Mouse (Mus musculus): ENCODE measurements around the gene Slc25a21.

Gene Slc25a21

DNA sequence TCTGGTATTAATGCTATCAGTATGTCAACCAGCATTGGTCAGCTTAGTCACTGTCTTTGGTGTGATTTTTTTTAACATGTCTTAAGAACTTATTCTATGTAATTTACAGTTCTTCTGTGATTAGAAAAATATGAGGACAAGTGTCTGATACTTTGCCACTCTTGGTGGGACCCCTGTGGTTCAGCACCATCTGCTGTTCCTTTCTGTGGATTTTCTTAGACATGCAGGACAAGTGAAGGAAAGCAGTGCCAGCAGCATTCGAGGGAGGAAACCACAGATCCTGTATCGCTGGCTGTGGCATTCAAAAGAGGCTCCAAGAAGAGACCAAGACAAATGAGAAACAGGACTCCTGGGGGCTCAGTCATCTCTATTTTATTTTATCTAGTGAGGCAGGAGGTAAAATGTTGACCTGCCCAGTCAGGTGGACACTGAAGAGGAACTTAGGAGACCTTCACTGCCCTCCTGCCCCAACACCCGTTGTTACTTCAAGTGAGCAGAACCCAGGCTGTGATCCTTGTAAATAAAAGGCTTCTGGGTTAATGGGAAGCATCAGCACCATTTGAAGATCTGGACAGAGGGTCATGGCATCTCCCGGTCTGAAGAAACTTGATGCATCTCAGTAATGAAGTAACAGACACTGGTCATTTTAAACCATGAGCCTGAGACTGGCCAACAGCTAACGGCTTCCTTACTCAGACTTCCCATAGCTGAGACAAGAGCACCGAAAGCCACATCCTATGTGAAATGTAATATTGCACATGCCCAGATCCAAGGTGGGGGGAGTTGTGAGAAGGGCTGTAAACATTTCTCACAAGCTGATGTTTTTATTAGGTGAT is 306.2 kb downstream of the Slc25a21 start:
- DNase-seq (ENCODE audit: low spot score) = no peak

DNA sequence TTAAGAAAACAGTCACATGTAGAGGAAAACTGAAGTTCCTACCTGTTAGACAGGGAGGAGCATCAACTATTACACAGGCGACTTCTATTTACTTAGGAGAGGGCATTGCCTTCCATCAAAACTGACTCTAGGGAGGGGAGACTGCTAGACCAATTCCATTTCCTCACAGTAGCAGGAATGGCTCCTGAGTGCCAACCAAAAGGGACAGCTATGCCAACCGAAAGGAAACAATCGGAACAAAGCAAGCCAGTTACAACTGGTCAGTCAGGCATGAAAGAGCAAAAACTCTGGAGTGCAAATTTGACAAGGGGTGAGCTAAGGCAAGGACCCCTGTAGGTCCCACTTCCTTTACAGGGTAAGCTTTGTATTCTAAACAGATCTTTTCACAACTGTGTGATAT is 319.5 kb downstream of the Slc25a21 start:
- DNase-seq (ENCODE audit: low spot score) = no peak

DNA sequence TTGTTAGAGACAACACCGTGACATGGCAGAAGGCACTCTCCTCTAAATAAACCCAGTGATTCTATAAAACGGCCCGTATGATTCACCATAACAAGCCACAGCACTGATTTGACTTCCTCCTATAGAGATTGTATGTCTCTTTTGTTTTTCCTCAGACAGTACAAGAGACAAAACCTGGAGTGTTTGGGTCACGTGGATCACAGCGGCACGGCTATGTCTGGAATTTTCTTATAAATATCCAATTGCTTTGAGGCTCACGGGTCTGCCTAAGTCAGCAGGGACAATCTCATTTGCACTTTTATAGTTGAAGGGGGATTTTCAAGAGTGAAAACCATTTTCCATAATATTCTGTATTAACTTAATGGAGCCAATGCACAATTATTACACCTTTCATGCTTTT is 320.7 kb downstream of the Slc25a21 start:
- DNase-seq (ENCODE audit: low spot score) = no peak

DNA sequence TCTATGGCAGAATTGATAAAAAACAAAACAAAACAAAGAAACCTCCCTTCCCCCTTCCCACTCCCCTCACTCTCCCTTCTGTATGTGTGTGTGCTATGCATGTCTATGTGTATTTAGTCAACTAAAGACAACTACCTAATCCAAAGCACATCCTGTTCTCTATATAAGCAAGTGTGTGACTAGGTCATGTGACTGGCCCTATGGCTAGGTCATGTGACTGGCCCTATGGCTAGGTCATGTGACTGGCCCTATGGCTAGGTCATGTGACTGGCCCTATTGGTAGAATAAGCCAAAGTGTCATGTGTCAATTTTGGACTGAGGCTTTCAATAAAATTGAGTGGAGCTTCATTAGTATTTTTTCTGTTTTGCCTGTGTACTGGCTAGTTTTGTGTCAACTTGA is 324.1 kb downstream of the Slc25a21 start:
- no peak for DNase-seq (ENCODE audit: low spot score)

DNA sequence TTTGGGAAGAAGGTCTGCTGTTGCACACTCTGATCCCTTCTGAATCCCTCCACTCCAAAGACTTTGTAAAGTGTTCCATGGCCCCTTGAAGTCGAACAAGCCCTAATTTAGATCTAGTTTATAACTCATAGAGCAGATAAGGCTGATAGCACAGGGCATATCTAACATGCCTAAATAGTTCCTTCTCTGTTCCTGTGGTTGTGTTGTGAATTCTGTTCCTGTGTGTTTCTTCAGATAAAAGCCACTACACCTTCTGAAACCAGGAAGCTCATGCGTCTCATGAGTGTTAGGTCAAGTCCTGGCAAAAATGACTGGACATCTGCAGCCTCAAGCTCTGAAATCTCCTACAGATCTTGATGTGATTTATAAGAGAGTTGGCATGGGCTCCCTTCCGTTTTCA is 326.7 kb downstream of the Slc25a21 start:
- DNase-seq (ENCODE audit: low spot score) = no peak

DNA sequence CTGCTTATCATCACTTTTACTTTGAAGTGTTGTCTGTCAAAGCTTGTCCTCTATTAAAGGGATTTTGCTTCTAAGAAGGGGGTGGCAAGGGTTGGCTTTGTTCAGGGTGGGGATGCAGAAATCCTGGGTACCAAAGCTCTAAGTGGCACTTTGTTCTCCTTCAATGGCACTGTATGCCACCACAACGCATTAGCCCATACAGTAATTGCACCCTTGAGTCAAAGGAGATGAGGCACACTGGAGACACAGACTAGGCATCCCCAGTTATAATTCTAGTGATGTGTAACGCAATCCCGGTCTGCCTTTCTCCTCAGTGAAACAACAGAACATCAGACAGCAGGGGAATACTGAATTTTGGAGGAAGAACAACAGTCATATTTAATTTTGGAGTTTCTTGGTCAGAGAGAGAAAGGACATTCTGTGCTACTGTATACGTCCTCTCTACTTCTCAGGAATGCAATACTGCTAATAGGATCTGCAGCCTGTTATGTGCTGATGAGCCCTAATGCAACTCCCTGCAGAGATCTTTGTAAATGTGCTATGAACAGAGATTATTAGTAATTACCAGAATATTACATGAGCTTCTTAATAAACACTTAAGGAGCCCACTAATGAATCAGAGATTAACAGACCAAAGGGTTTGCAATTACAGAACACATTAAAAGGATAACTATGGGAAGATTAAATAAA is 333.3 kb downstream of the Slc25a21 start:
- DNase-seq (ENCODE audit: low spot score) = no peak

DNA sequence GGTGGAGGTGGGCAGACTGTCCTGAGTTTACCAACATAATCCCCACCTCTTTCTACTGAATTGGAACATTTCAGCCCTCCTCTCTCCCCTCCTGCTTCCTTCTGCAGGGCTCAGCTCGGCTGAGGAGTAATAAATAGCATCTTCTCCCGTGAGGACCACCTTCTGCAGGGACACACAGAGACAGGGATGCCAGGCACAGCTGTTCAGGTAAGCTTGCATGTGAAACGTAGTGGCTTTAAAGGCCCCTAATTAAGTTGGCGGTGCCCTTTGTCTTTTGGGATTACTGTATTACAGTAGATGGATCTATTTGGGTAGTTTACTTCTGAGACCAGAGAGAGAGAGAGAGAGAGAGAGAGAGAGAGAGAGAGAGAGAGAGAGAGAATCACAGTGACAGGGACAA is 344.6 kb downstream of the Slc25a21 start:
- no peak for DNase-seq (ENCODE audit: low spot score)

DNA sequence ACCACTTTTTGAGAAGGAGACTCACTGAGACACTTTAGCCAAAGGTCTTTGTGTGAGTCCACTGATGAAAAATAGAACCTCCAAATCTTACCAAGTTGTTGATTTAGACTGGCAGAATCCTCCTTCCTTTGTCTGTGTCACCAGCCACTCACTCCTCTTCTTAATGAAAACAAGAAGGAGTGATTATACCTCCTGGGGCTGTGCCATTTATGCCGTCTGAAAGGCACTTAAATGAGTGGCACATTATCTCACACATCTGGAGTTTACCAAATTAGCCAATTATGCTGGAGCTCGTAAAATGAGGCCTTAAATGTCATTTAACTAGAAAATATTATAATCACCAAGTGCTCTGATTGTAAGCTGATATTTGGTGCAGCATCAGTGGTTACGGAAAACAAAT is 345.8 kb downstream of the Slc25a21 start:
- no peak for DNase-seq (ENCODE audit: low spot score)

DNA sequence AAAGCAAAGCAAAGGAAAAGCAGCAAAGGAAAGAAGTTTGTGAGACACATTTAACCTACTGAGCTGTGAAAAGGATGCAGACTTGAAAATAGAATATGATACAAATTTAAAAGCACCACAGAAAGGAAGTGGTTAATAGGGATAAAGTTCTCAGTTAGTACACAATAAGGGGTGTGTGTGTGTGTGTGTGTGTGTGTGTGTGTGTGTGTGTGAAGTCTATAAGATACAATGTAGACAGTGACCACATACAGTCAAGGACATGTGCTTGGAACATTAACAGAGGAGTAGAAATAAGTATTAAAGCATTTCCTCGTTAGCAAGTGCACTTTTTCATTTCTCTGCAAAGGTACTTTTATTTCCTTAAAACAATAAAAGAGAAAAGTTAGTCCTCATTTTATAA is 367.3 kb downstream of the Slc25a21 start:
- no peak for DNase-seq (ENCODE audit: low spot score)

DNA sequence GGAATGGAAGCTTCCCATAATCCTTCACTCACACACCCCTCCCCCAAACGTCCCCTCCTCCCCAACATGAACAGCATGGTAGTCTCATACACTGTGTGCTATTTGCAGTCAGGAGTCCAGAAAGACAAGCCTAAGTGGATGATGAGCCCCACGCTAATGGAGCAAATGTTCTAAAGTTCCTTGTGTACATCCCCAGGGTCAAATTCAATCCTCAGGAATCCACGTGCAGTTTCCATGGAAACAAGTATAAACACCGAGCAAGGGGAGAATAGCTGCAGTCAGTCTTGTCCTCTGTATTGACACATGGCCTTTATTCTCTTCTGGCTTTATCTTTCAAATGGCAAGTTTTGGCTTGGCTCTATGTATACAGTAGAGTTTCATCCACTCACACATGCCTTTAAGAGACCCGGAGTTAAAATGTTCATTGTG is 367.8 kb downstream of the Slc25a21 start:
- DNase-seq (ENCODE audit: low spot score) = no peak

DNA sequence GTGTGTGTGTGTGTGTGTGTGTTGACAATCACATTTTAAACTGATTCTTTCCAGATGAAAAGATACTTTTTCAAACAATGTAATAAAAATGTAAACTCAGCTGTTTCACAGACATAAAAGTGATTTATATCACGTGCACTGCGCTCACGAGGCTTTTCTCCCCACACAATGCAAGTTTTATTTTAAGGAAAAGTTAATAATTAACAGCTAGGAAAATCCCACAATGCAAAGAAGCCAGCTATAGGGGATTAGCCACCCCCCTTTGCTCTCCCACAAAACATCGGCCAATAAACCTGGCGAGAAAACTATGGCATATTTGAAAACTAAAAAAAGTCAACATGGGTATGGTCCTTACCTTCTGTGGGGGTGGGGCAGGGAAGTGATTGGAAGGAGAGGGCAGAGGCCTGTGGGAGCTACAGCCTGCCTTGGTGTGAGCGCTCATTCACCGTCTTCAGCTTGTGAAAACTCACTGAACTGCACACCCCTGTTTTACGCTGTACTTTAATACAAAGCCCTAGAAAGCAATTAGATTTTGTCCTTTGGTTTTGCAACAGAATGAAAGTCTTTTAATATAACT is 369.4 kb downstream of the Slc25a21 start:
- no peak for DNase-seq (ENCODE audit: low spot score)

DNA sequence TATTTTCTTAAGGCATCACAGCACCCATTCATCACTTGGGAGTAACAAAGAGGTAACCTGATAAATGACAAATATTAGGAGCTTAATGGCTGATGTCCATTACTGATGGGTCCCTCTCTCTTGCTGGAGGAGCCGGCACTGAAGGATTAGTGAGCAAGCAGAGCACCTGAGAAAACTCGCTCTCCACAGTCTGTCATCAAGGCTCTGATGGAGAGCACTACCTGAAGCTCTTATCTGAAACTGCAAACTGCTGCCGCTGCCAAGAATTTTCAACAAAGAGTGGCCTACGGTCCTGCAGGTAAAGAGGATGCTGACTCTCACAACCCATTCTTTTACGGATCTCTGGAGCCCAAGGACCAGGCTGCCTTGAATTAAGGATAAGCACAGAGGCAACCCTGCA is 372.6 kb downstream of the Slc25a21 start:
- DNase-seq (ENCODE audit: low spot score) = no peak

DNA sequence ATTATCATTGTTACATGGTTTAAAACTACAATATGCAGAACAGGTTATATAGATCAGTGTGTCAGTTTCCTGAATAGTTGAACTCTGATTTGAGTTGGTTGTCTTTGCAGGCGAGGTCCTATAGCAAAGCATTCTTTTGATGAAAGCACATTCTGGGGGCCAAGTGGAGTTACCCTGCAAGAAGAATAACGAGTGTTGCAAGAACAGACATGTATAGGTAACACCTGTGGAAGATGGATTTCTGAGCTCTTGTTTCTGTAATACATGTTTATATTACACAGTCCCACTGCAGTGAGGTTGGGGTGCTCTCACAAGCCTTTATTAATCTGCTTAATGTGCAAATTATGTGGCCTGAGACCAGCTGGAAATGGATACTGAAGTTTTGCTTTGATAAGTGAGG is 375.1 kb downstream of the Slc25a21 start:
- no peak for DNase-seq (ENCODE audit: low spot score)

DNA sequence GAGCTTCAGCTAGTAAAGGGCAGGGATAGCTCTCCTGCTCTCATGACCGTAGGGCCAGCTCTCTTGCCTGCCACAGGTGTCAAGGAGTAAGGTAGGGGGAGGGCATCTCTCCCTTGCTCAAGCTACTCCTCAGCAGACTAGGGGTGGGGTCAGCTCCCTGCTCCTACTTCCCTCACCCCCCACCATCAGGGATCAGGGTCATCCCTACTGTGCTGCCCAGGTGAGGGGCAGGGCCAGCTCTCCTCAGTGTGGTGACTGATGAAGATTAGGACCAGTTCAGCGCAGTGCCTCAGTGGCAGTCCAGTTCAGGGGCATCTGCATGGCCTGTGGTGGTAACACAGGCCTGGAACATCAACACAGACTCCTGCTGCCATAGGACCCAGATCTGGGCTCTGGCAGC is 376.7 kb downstream of the Slc25a21 start:
- DNase-seq (ENCODE audit: low spot score) = no peak

DNA sequence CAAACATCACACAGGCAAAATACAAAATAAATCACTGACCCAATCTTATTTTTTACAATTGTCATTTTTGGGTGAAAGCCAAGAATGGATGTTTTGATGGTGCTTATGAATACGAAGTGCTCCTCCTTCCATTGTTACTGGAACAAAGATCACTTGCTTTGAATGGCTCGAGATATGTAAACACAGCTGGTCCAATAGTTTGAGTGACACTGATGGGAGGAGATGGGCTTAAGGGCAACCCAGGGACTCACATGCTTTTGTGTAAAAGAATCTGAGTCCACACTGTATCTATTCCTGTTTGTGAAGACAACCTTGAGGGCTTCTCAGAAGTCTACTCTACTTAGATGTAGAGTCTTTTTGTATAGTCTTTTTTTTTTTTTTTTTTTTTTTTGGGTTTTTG is 389.8 kb downstream of the Slc25a21 start:
- DNase-seq (ENCODE audit: low spot score) = no peak

DNA sequence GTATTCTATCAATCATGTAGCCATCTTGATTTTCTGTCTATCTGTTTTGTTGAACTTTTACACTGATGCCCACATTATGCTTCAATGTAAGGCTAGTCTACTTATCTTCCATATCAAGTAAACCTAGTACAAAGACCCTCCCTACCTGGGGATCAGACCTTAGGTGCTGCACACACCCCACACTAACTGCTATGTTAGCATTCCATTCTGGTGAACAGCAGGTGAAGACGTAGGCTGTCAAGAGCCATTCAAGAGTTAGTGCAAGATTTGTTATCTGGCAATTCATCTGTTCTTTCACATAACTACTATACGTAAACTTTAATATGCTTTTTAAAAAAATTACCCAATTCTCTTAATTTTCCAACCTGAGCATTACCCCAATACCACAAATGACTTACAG is 390.2 kb downstream of the Slc25a21 start:
- DNase-seq (ENCODE audit: low spot score) = no peak

DNA sequence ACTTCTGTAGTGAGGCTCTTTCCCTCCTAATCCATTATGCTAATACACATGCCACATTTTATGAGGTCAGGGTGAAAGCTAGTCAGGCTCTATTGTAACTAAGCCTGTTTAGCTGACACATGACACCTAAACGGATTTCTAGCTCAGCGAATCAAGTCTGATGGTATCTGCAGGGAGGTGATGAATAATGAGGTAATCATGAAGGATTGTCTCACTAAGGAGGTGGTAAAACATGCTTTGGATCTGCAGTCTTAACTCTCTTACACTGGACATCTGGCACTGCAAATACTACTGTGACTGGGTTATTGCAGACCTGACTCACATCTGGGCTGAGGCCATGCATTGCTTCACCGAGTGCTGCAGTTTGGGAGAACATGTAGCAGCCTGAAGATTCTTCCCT is 392.8 kb downstream of the Slc25a21 start:
- DNase-seq (ENCODE audit: low spot score) = no peak

DNA sequence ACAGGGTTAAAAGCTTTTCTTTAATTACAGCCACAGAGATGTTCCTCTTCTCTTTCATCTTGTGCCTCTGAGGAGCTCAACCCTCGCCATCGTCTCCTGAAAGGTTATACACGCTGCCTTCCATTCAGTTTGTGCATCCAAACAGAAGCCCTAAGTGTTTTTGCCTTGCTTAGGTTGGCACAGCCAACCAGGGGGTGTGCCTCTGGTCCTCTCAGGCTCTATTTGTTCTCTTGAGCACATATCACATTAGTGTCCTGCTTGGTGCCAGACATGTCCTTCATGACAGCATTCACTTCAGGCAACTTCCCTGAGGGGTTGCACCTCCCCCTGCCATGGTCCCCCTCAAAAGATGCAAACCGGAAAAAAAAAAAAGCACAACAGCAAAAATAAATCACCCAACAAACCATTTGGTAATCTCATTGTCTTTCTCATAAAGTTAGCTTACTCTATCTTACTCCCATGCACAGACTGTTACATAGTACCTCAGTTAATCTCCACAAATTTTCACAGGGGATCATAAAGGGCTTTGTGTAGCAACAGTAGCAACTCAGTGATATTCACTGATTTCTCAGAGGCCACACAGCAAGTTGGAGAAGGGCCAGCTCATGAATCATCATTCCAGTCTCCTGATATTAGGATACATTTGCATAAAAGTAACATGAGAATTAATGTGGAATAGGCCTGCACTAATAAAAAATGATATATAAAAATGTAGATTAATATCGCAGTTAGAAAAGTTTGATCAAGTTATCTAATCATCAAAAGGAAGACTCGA is 398.4 kb downstream of the Slc25a21 start:
- peak; percentile 3 for DNase-seq (ENCODE audit: low spot score)

DNA sequence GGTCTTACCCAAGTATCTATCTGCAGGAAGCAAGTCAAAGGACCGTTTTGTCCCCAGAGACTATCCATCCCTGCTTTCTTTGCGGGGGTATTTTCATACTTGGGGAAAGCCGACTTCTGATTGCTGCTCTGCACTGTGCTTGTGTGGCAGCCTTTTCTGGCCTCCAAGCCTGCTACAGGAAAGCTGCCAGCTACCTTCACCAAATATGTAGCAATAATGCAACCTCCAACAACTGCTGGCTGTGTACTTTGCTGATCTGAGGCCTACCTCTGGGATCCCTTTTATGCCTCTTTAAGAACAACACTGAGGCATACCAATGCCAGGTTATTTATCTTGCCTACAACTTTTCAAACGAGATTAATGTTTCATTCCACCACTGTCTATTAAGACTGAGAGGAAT is 408.0 kb downstream of the Slc25a21 start:
- no peak for DNase-seq (ENCODE audit: low spot score)

DNA sequence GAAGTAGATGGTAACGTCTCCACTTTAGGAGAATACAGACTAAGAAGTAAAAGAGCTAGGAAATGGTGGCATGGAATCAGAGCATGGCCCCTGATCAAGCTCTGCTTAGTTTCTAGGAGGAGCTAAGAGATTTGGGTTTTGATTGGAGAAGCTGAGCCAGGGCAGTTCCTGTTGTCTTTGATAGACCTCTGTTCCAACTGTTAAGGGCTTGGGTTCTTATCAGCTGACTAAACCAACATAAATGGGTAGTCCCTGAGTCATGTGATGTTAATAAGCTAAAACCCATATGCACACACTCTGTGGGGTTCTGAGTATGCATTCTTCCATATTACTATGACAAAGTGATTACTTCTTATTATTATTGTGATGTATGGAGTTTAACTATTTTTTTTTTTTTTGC is 412.0 kb downstream of the Slc25a21 start:
- DNase-seq (ENCODE audit: low spot score) = no peak

DNA sequence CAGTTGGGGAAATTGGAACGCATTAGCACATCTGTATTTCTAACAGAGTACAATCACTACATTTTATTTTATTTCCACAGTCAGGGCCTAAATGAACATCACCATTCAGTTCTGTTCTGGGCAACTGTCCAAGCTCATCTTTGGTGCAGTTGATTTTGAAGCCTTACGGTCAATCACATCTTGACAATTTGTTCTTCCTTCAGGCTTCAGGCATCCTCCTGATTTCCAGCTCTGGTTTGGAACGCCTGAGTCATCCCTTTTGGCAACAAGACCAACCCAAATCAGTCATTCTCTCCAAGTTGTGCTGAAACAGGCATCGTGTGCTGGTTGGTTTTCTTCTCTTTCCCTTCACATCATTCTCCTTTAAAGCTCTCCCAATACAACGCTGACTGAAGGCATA is 416.1 kb downstream of the Slc25a21 start:
- no peak for DNase-seq (ENCODE audit: low spot score)

DNA sequence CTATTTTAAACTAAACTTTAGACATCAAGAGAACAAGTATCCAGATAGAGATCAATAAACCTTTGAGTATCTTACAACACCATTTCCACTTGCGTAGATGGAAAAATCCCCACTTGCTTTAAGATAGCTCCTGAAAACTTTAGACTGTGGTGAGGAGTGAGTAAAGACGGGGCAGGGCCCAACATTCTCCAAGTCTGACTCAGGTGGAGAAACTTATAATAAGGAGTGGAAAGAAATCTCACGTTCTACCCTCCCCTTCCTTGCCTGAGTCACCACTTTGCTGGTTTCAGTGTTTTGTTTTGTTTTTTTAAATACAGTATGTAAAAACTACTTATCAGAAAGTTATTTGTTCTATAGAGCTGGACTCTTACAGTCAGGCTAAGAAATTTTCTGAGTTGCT is 417.7 kb downstream of the Slc25a21 start:
- DNase-seq (ENCODE audit: low spot score) = no peak

DNA sequence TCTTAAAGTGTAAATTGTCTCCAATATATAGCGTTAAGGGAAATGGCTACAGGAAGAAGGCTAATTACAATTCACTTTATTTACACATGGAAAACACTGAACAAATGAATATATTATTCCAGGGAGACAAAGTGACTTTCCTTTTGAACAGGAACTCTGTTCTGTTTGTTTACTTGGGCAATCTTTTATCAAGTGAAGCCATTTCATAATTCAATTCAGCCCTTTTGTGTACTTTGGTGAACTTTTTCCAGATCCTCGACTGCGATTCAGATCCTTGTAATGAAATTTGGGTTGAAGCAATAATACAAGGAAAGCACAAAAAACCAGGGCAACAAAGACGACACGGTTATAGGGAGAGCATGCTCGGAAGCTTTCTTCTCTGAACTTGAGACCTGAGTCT is 423.3 kb downstream of the Slc25a21 start:
- DNase-seq (ENCODE audit: low spot score) = no peak

All from adipocyte (in vitro differentiated cells).